Mouse (Mus musculus) kidney, embryonic 15.5 days (tissue): ENCODE data around the gene Chit1. TPM values are rescaled to one million over a fixed set of nuclear protein-coding genes. Genes with fewer than 3 reads are reported as not detected.

Experiments
- ATAC-seq: fragments of 200-750 bp; cut with Nextera tagmentation; replicated peaks from 2 replicates; pipeline ENCODE4 v1.8.0; 2017; ENCODE audit warnings: moderate TSS enrichment; ENCODE audit not compliant: low FRiP score
- H3K27ac ChIP-seq: fragments of 300-500 bp; sonication (generic); 2 replicates; pipeline ENCODE4 v1.5.1; 2015; ENCODE audit warnings: mild to moderate bottlenecking, inconsistent platforms
- H3K27me3 ChIP-seq: fragments of 300-500 bp; sonication (generic); 2 replicates; pipeline ENCODE4 v1.6.1; 2015; ENCODE audit warnings: inconsistent platforms
- H3K36me3 ChIP-seq: fragments of 300-500 bp; sonication (generic); 2 replicates; pipeline ENCODE4 v1.6.1; 2015; ENCODE audit warnings: inconsistent platforms
- H3K4me1 ChIP-seq: fragments of 300-500 bp; sonication (generic); 2 replicates; pipeline ENCODE4 v1.6.1; 2015; ENCODE audit warnings: inconsistent platforms
- H3K4me2 ChIP-seq: fragments of 300-500 bp; sonication (generic); 2 replicates; pipeline ENCODE4 v1.6.1; 2015; ENCODE audit warnings: moderate library complexity, mild to moderate bottlenecking, inconsistent platforms
- H3K4me3 ChIP-seq: fragments of 300-500 bp; sonication (generic); replicated peaks from 2 replicates; pipeline ENCODE4 v1.5.1; 2015; ENCODE audit warnings: mild to moderate bottlenecking, inconsistent platforms
- H3K9ac ChIP-seq: fragments of 300-500 bp; sonication (generic); 2 replicates; pipeline ENCODE4 v1.6.1; 2015; ENCODE audit warnings: mild to moderate bottlenecking, inconsistent platforms
- H3K9me3 ChIP-seq: fragments of 300-500 bp; sonication (generic); replicated peaks from 2 replicates; pipeline ENCODE4 v1.6.1; 2016; ENCODE audit warnings: inconsistent platforms
- WGBS: fragments of 180-500 bp; shearing (Covaris S2); methylation state at CpG from one replicate; pipeline ENCODE4 v1.1.7; 2015; ENCODE audit warnings: mixed read lengths; 5-methylcytosine and 5-hydroxymethylcytosine counted together
- polyA plus RNA-seq: library from polyadenylated mRNA; unstranded; fragments of >200 nt; fragmentation: Nextera tagmentation; extraction: Ambion mirVana; gene quantifications from 2 replicates; pipeline ENCODE4 v1.2.1, GENCODE M21; 2015

The Chit1 gene
- polyA plus RNA-seq, 1 experiment from 2014 or later, result 0.30 TPM

DNA sequence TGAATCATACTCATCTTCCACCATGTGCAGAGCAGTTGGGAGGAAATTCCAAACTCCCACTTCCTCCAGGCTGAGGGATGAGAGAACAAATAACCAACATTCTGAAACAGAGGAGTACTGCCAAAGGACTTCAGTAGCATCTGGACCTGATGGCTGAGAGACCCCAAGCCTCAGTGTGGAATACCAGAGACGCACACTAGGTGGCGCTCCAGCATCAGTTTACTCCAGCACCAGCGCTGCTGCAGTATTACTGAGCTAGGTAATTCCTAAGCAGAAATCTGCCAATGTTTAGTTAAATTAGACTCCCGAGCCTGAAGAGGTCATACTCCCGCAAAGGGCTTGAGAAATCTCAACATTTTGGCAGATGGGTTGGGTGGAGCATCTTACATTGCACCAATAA, 9.1 kb downstream of the Chit1 start:
- H3K4me3 ChIP-seq, result no peak overlapping the region
- WGBS, result 3% methylated on average over 5 of the region's 5 CpGs
- no peak for ATAC-seq
- H3K27me3 ChIP-seq, result no peaks in the 10 kb centered on the region
- no peak overlapping the region for H3K27ac ChIP-seq
- H3K9ac ChIP-seq, result no peak overlapping the region
- no peaks in the 10 kb centered on the region for H3K9me3 ChIP-seq
- no peak overlapping the region for H3K4me2 ChIP-seq
- no peaks in the 10 kb centered on the region for H3K36me3 ChIP-seq
- peaks cover 7% of the 10 kb centered on the region for H3K4me1 ChIP-seq

- H3K36me3 ChIP-seq, result no peaks in the 10 kb centered on the region
- 69% methylated on average over 9 of the region's 9 CpGs for WGBS
- H3K4me1 ChIP-seq, result no peaks in the 10 kb centered on the region
- no peak overlapping the region for H3K27ac ChIP-seq
- H3K9ac ChIP-seq, result no peak overlapping the region
- H3K4me3 ChIP-seq, result no peak overlapping the region
- no peaks in the 10 kb centered on the region for H3K27me3 ChIP-seq
- no peaks in the 10 kb centered on the region for H3K9me3 ChIP-seq
- ATAC-seq, result no peak
- no peak overlapping the region for H3K4me2 ChIP-seq
These were observed 11.2 kb downstream of the Chit1 start for GRCm38 (mm10) chr1:134122195-134122594.

- no peak overlapping the region for H3K9ac ChIP-seq
- H3K4me3 ChIP-seq, result no peak overlapping the region
- H3K9me3 ChIP-seq, result no peaks in the 10 kb centered on the region
- H3K27ac ChIP-seq, result no peak overlapping the region
- H3K27me3 ChIP-seq, result no peaks in the 10 kb centered on the region
- no peak overlapping the region for H3K4me2 ChIP-seq
- no peak for ATAC-seq
- no peaks in the 10 kb centered on the region for H3K36me3 ChIP-seq
- H3K4me1 ChIP-seq, result peaks cover 7% of the 10 kb centered on the region
- WGBS, result 36% methylated on average over 11 of the region's 11 CpGs
These were observed 22.3 kb downstream of the Chit1 start for GRCm38 (mm10) chr1:134133316-134133715.

DNA sequence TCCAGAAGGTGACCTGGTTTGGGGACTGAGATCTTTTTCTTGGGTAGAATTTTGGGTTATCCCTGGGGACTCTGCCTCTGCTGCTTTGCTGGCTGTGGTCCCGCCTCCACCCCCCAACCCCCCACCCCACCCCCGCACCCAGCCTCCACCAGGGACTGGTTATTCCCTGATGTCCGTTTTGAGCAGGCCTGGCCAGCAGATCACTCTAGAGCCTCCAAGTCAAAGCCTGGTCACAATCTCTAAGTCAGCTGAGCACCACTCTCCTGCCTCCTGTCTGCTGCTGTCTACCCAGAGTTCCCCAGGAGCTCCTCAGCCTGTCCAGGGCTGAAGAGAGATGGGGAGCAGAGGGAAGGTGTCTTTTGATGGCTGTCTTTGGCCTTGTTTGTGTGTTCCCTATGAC, 25.3 kb downstream of the Chit1 start:
- ATAC-seq, result no peak
- Histone ChIP-seq H3K36me3 (no peaks in the 10 kb centered on the region), H3K9ac (no peak overlapping the region), H3K4me2 (no peak overlapping the region), H3K27me3 (no peaks in the 10 kb centered on the region), H3K4me1 (peaks cover 7% of the 10 kb centered on the region), H3K27ac (no peak overlapping the region), H3K9me3 (no peaks in the 10 kb centered on the region), H3K4me3 (no peak overlapping the region)
- WGBS, result 57% methylated on average over 3 of the region's 3 CpGs

- Histone ChIP-seq H3K4me3 (no peak overlapping the region), H3K27me3 (no peaks in the 10 kb centered on the region), H3K4me2 (no peak overlapping the region), H3K4me1 (peaks cover under 1% of the 10 kb centered on the region; the same call in 1 of the 2 replicates), H3K36me3 (no peaks in the 10 kb centered on the region), H3K27ac (no peak overlapping the region), H3K9ac (no peak overlapping the region), H3K9me3 (no peaks in the 10 kb centered on the region)
- WGBS, result 83% methylated on average over 9 of the region's 9 CpGs
- ATAC-seq, result no peak
These were observed 27.4 kb downstream of the Chit1 start for GRCm38 (mm10) chr1:134138424-134138823.

- WGBS, result 57% methylated on average over 4 of the region's 4 CpGs
- no peaks in the 10 kb centered on the region for H3K9me3 ChIP-seq
- no peak overlapping the region for H3K27ac ChIP-seq
- H3K4me2 ChIP-seq, result no peak overlapping the region
- no peaks in the 10 kb centered on the region for H3K36me3 ChIP-seq
- H3K4me3 ChIP-seq, result no peak overlapping the region
- no peak for ATAC-seq
- H3K4me1 ChIP-seq, result no peaks in the 10 kb centered on the region
- H3K27me3 ChIP-seq, result no peaks in the 10 kb centered on the region
- no peak overlapping the region for H3K9ac ChIP-seq
These were observed 31.3 kb downstream of the Chit1 start for GRCm38 (mm10) chr1:134142363-134142794.

- Histone ChIP-seq H3K4me3 (no peak overlapping the region), H3K36me3 (no peaks in the 10 kb centered on the region), H3K4me1 (0 out of 2 replicates have a peak, but pooled peaks cover 5% of the 10 kb centered on the region), H3K27me3 (no peaks in the 10 kb centered on the region), H3K9ac (no peak overlapping the region), H3K9me3 (no peaks in the 10 kb centered on the region), H3K27ac (no peak overlapping the region), H3K4me2 (no peak overlapping the region)
- WGBS, result 81% methylated on average over 8 of the region's 8 CpGs
- no peak for ATAC-seq
These were observed 35.0 kb downstream of the Chit1 start for GRCm38 (mm10) chr1:134146066-134146465.

- Histone ChIP-seq H3K9me3 (no peaks in the 10 kb centered on the region), H3K4me2 (no peak overlapping the region), H3K4me3 (no peak overlapping the region), H3K4me1 (0 out of 2 replicates have a peak, but pooled peaks cover 5% of the 10 kb centered on the region), H3K36me3 (no peaks in the 10 kb centered on the region), H3K9ac (no peak overlapping the region), H3K27ac (no peak overlapping the region), H3K27me3 (no peaks in the 10 kb centered on the region)
- ATAC-seq, result peak; percentile 12
- 36% methylated on average over 8 of the region's 8 CpGs for WGBS
These were observed 39.0 kb downstream of the Chit1 start for GRCm38 (mm10) chr1:134150076-134150475.

DNA sequence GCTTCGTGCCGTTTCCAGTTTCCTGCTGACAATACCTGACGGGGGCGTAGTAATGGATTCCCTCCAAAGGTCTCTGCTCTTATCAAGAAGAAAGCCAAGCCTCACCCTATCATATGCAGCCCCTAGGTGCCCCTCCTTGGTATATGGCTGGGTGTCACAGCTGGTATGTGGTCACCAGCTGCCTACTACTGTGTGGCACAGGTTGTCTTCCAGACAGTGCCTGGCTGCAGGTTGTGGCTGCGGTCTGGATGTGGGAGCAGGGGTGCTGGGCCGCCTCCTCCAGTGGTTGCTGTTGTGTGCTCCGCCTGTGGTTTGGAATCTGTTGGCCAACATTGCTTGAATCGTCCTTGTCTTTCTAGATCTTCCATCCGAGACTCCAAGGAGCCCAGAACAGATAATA, 39.7 kb downstream of the Chit1 start:
- 91% methylated on average over 9 of the region's 9 CpGs for WGBS
- Histone ChIP-seq H3K9ac (no peak overlapping the region), H3K27me3 (no peaks in the 10 kb centered on the region), H3K27ac (no peak overlapping the region), H3K4me3 (no peak overlapping the region), H3K9me3 (no peaks in the 10 kb centered on the region), H3K4me1 (0 out of 2 replicates have a peak, but pooled peaks cover 5% of the 10 kb centered on the region), H3K36me3 (no peaks in the 10 kb centered on the region), H3K4me2 (no peak overlapping the region)
- ATAC-seq, result no peak

DNA sequence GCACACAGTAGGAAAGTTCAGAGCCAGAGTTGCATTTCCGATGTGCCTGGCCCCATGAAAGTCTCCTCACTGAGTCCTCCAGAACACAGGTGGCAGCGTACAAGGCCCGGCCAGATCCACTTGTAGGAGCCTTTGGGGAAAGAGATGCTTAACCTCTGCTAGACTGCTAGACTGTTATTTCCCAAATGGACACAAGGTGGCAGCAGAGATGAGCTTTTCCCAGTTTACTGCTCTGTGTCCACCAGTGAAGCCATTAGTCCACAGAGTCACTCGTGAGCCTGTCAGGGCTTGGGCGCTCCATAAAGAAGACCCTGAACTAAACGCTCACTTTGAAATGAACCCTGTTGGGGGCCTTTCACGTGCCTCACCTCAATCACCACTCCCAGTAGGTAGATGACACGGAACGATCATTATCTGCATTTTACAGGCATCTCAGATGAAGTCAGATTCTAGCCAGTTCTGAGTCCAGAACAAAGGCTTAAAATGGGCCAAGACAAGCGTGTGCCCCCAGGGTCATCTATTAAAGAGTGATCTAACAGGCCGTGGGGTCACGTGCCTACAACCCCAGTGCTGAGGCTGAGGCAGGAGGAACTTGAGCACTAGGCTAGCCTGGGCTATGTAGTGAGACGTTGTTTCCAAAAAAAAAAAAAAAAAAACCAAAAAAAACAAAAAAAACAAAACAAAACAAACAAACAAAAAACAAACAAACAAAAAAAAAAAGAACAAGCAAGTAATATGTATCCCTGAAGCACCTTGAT, 40.8 kb downstream of the Chit1 start:
- Histone ChIP-seq H3K4me1 (0 out of 2 replicates have a peak, but pooled peaks cover 5% of the 10 kb centered on the region), H3K27me3 (no peaks in the 10 kb centered on the region), H3K27ac (no peak overlapping the region), H3K4me3 (no peak overlapping the region), H3K9ac (no peak overlapping the region), H3K9me3 (no peaks in the 10 kb centered on the region), H3K36me3 (no peaks in the 10 kb centered on the region), H3K4me2 (no peak overlapping the region)
- ATAC-seq, result peak; percentile 35; the same call in 1 of the 2 replicates
- 29% methylated on average over 13 of the region's 13 CpGs for whole genome bisulfite sequencing

DNA sequence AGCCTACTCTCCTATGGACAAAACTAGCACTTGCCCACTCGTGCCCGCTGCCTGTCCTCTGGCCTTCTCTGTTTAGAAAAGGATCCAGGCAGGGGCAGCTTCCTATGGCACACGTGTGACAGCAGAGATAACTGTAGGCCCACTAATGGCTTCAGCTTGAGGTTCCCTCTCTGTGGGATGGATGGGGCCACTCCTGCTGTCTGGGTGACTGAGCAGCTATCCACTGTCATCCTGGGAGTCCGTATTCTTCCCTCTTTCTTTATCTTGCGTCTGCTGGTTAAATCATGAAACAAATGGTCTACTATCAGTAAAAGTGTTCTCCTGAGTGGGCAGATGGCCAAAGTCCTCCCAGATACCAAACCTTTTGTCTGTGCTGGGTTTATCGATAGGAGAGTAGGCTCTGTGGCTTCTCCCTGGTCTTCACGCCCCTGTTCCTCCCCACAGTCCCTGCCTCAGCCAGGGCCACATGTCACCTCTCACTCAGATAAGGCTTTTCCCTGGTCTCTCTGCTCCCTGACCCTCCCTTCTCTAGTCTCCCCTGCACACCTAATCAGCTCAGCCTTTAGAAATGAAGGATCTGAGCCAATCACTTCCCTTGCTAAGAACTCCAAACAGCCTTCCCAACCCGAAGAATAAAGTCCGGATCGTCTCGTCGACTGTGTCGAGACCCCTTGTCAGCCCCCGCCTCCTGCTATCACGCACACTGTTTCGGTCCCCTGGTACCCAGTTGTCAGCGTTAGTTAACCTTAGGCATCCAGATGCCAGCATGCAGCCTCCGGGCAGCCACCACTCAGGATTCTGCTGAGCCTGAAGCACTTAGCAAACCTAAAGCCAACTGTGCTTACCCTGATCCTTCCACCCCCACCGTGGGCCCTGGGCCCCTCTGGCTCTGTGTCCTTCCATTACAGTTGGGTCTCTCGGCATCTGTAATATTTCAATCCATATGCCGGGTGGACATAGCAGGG, 41.9 kb downstream of the Chit1 start:
- Histone ChIP-seq H3K4me2 (no peak overlapping the region), H3K9me3 (no peaks in the 10 kb centered on the region), H3K9ac (no peak overlapping the region), H3K36me3 (no peaks in the 10 kb centered on the region), H3K4me1 (0 out of 2 replicates have a peak, but pooled peaks cover 5% of the 10 kb centered on the region), H3K4me3 (no peak overlapping the region), H3K27me3 (no peaks in the 10 kb centered on the region), H3K27ac (no peak overlapping the region)
- 73% methylated on average over 21 of the region's 21 CpGs for WGBS
- no peak for ATAC-seq

- ATAC-seq, result no peak
- Histone ChIP-seq H3K4me1 (0 out of 2 replicates have a peak, but pooled peaks cover 5% of the 10 kb centered on the region), H3K9me3 (no peaks in the 10 kb centered on the region), H3K4me3 (no peak overlapping the region), H3K27me3 (no peaks in the 10 kb centered on the region), H3K9ac (no peak overlapping the region), H3K36me3 (no peaks in the 10 kb centered on the region), H3K27ac (no peak overlapping the region), H3K4me2 (no peak overlapping the region)
- WGBS, result 88% methylated on average over 3 of the region's 3 CpGs
These were observed 43.1 kb downstream of the Chit1 start for GRCm38 (mm10) chr1:134154121-134154520.
